Mouse (Mus musculus) C2C12 (cell line): ENCODE measurements around the gene Cacna1c. TPM values are rescaled to one million over a fixed set of nuclear protein-coding genes. Genes with fewer than 3 reads are reported as not detected.

Experiments
- H3K27me3 ChIP-seq: one replicate; pipeline ENCODE4 v1.6.1; 2011; ENCODE audit not compliant: control insufficient read depth, insufficient read depth, insufficient read length
- H3K36me3 ChIP-seq: one replicate; pipeline ENCODE4 v1.6.1; 2011; ENCODE audit not compliant: control insufficient read depth, insufficient read depth
- H3K4me3 ChIP-seq: one replicate; pipeline ENCODE4 v1.5.1; 2011; ENCODE audit warnings: mild to moderate bottlenecking, control low read depth; ENCODE audit not compliant: poor library complexity, insufficient read depth, severe bottlenecking
- H3K79me2 ChIP-seq: one replicate; pipeline ENCODE4 v1.6.1; 2011; ENCODE audit not compliant: control insufficient read depth, insufficient read depth
- H3K79me3 ChIP-seq: one replicate; pipeline ENCODE4 v1.6.1; 2011; ENCODE audit warnings: low read depth, control low read depth
- H3ac ChIP-seq: one replicate; pipeline ENCODE3; 2011; ENCODE audit warnings: low read depth; ENCODE audit not compliant: control insufficient read depth, insufficient read length
- CEBPB ChIP-seq: IDR thresholded peaks from one replicate; pipeline ENCODE4 v1.6.1; 2011; ENCODE audit warnings: low read depth, mild to moderate bottlenecking, control low read depth, moderate library complexity
- CTCF ChIP-seq: IDR thresholded peaks from one replicate; pipeline ENCODE4 v1.5.1; 2011; ENCODE audit not compliant: control insufficient read depth, insufficient read depth, insufficient read length
- FOSL1 ChIP-seq: IDR thresholded peaks from one replicate; pipeline ENCODE4 v1.8.0; 2011; ENCODE audit warnings: mild to moderate bottlenecking, low read length; ENCODE audit not compliant: poor library complexity, insufficient read depth, severe bottlenecking
- MAX ChIP-seq: IDR thresholded peaks from one replicate; pipeline ENCODE4 v1.6.1; 2011; ENCODE audit warnings: mild to moderate bottlenecking, control low read depth
- MYOD1 ChIP-seq: IDR thresholded peaks from one replicate; pipeline ENCODE4 v1.6.1; 2011; ENCODE audit warnings: low read depth; ENCODE audit not compliant: control insufficient read depth, insufficient read length
- MYOG ChIP-seq: IDR thresholded peaks from one replicate; pipeline ENCODE4 v1.6.1; 2011; ENCODE audit not compliant: control insufficient read depth, insufficient read length; ENCODE audit errors: extremely low read depth
- USF1 ChIP-seq: IDR thresholded peaks from one replicate; pipeline ENCODE4 v1.6.1; 2011; ENCODE audit warnings: low read depth, mild to moderate bottlenecking, control low read depth, moderate library complexity
- polyA plus RNA-seq: library from polyadenylated mRNA; unstranded; fragments of >200 nt; fragmentation: generic; extraction: Trizol; gene quantifications from one replicate; pipeline ENCODE4 v1.2.1, GENCODE M21; 2012; ENCODE audit warnings: missing spikeins

Gene Cacna1c
- polyA plus RNA-seq, 1 experiment = not detected

GRCm38 (mm10) chr6:118947286-118947685 is 248.9 kb downstream of the Cacna1c start:
- Histone ChIP-seq H3K79me3 (no peaks in the 10 kb centered on the region), H3K79me2 (no peaks in the 10 kb centered on the region), H3K27me3 (peaks cover 21% of the 10 kb centered on the region), H3ac (no peak overlapping the region), H3K36me3 (no peaks in the 10 kb centered on the region), H3K4me3 (no peak overlapping the region)
- TF ChIP-seq CEBPB = no peak
- TF ChIP-seq USF1 = no peak

GRCm38 (mm10) chr6:118946660-118947059 is 249.6 kb downstream of the Cacna1c start:
- no peak for TF ChIP-seq MYOG
- TF ChIP-seq CEBPB = no peak
- TF ChIP-seq FOSL1 = no peak
- TF ChIP-seq MAX = no peak
- TF ChIP-seq CTCF = no peak
- TF ChIP-seq MYOD1 = no peak
- TF ChIP-seq USF1 = no peak
- no peak overlapping the region for H3ac ChIP-seq
- no peaks in the 10 kb centered on the region for H3K79me3 ChIP-seq
- peaks cover 21% of the 10 kb centered on the region for H3K27me3 ChIP-seq
- no peaks in the 10 kb centered on the region for H3K36me3 ChIP-seq
- H3K4me3 ChIP-seq = no peak overlapping the region
- H3K79me2 ChIP-seq = no peaks in the 10 kb centered on the region

GRCm38 (mm10) chr6:118944093-118944492 is 252.1 kb downstream of the Cacna1c start:
- Histone ChIP-seq H3K36me3 (no peaks in the 10 kb centered on the region), H3ac (no peak overlapping the region), H3K4me3 (no peak overlapping the region), H3K79me3 (no peaks in the 10 kb centered on the region), H3K27me3 (peaks cover 5% of the 10 kb centered on the region), H3K79me2 (no peaks in the 10 kb centered on the region)
- no peak for TF ChIP-seq FOSL1
- TF ChIP-seq MYOD1 = no peak
- no peak for TF ChIP-seq CTCF
- TF ChIP-seq MYOG = no peak

GRCm38 (mm10) chr6:118941816-118942215 is 254.4 kb downstream of the Cacna1c start:
- Histone ChIP-seq H3K4me3 (no peak overlapping the region), H3K79me3 (no peaks in the 10 kb centered on the region), H3K27me3 (peaks cover 5% of the 10 kb centered on the region), H3K36me3 (no peaks in the 10 kb centered on the region), H3ac (no peak overlapping the region), H3K79me2 (no peaks in the 10 kb centered on the region)
- TF ChIP-seq USF1 (no peak), MYOD1 (no peak), CTCF (no peak), MYOG (no peak), FOSL1 (no peak), CEBPB (no peak), MAX (no peak)

- H3K79me3 ChIP-seq = no peaks in the 10 kb centered on the region
- H3K79me2 ChIP-seq = no peaks in the 10 kb centered on the region
- H3K27me3 ChIP-seq = peaks cover 5% of the 10 kb centered on the region
- no peaks in the 10 kb centered on the region for H3K36me3 ChIP-seq
- no peak overlapping the region for H3ac ChIP-seq
- H3K4me3 ChIP-seq = no peak overlapping the region
- no peak for TF ChIP-seq MAX
- no peak for TF ChIP-seq CEBPB
- no peak for TF ChIP-seq FOSL1
- TF ChIP-seq MYOG = no peak
These were observed 255.2 kb downstream of the Cacna1c start for GRCm38 (mm10) chr6:118941036-118941435.

- no peaks in the 10 kb centered on the region for H3K79me3 ChIP-seq
- H3K79me2 ChIP-seq = no peaks in the 10 kb centered on the region
- TF ChIP-seq MYOG (no peak), USF1 (no peak), MAX (no peak), CEBPB (no peak)
- H3K36me3 ChIP-seq = no peaks in the 10 kb centered on the region
- peaks cover 5% of the 10 kb centered on the region for H3K27me3 ChIP-seq
- H3K4me3 ChIP-seq = no peak overlapping the region
- H3ac ChIP-seq = no peak overlapping the region
These were observed 256.6 kb downstream of the Cacna1c start for GRCm38 (mm10) chr6:118939626-118940025.

- no peak for TF ChIP-seq CEBPB
- TF ChIP-seq MAX = no peak
- no peak for TF ChIP-seq MYOG
- no peak for TF ChIP-seq MYOD1
- no peak for TF ChIP-seq CTCF
- TF ChIP-seq USF1 = no peak
- TF ChIP-seq FOSL1 = no peak
- H3K4me3 ChIP-seq = no peak overlapping the region
- H3K36me3 ChIP-seq = no peaks in the 10 kb centered on the region
- no peaks in the 10 kb centered on the region for H3K27me3 ChIP-seq
- H3K79me3 ChIP-seq = no peaks in the 10 kb centered on the region
- no peaks in the 10 kb centered on the region for H3K79me2 ChIP-seq
- no peak overlapping the region for H3ac ChIP-seq
These were observed 257.7 kb downstream of the Cacna1c start for GRCm38 (mm10) chr6:118938386-118939096.
